Mouse (Mus musculus): ENCODE measurements around the gene Rarg.

DNA sequence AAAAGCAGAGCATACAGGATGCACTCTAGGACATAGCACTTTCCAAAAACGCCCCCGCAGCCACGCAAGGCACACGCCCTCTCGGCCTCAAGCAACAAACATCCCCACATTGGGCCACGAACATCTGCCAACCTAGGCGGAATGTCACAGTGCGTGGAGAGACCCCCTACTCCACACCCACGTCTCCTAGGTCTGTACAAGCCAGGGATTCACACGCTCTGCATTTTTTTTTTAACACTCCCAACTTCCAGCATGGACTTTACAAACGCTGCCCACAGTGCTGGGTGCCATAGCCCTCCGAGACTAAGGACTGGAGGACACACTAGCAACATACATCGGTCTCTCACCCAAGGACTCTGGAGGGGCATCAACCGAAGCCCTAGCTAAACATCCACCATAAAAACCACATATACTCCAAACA, 11.8 kb downstream of the Rarg start:
- TF ChIP-seq CTCF (IDR thresholded peaks at IDR 0.05; ENCODE audit: low read depth, low read length) (no peak), POLR2A (IDR thresholded peaks at IDR 0.05; ENCODE audit: borderline replicate concordance, low read depth, low read length) (no peak)

Data from bone marrow macrophage, adult 2 months (primary cell).